ENCODE assay signal across 13 mouse cellular contexts in genomic region chr17:26532476-26533045, GRCm38 (mm10). TPM values are rescaled to one million over a fixed set of nuclear protein-coding genes. Genes with fewer than 3 reads are reported as not detected.
DNase-seq lines count a peak whose midpoint lies in the region; ATAC-seq lines count a peak whose summit lies in the region.
"Had no signal": no experiment of that assay in that cellular context is flagged by ENCODE, and none has a peak within 500 bp of the region (broad histone marks: within the 10 kb centered on the region; RNA-seq: fewer than 3 reads in every experiment).

No protein-coding gene starts in this region.

- 72% methylated on average over 4 of the region's 4 CpGs for WGBS in forebrain, embryonic 10.5 days
- WGBS in forebrain, embryonic 16.5 days: 65% methylated on average over 4 of the region's 4 CpGs
- WGBS in liver, embryonic 16.5 days (ENCODE audit: insufficient replicate concordance): 23% methylated on average over 4 of the region's 4 CpGs

- no peak overlapping the region for H3K9ac ChIP-seq in forebrain, embryonic 16.5 days (replicated peaks; ENCODE audit: low read depth, low read length)
- no peak overlapping the region for H3K9ac ChIP-seq in liver, embryonic 16.5 days (ENCODE audit: low read depth, low read length)
- H3K9ac ChIP-seq: forebrain, embryonic 12.5 days; heart, embryonic 13.5 days; neural tube, embryonic 13.5 days had no signal

- H3K27ac ChIP-seq in forebrain, embryonic 10.5 days: 0 out of 2 replicates have a peak overlapping the region, but pooled peaks have one; percentile 15
- H3K27ac ChIP-seq in forebrain, embryonic 16.5 days (ENCODE audit: low read length): no peak overlapping the region
- peak overlapping the region; percentile 46 for H3K27ac ChIP-seq in liver, embryonic 16.5 days (ENCODE audit: low read length)
- H3K27ac ChIP-seq: forebrain, embryonic 12.5 days; heart, embryonic 13.5 days; neural tube, embryonic 13.5 days had no signal

- H3K4me2 ChIP-seq in forebrain, embryonic 16.5 days (ENCODE audit: low read length): no peak overlapping the region
- H3K4me2 ChIP-seq in liver, embryonic 16.5 days (ENCODE audit: low read depth, low read length): no peak overlapping the region
- H3K4me2 ChIP-seq: forebrain, embryonic 12.5 days; heart, embryonic 13.5 days; neural tube, embryonic 13.5 days had no signal

- no peak for ATAC-seq in forebrain, embryonic 16.5 days
- no peak for ATAC-seq in liver, embryonic 16.5 days (ENCODE audit: low read depth)

- H3K36me3 ChIP-seq in forebrain, embryonic 10.5 days (replicated peaks): no peaks in the 10 kb centered on the region
- no peaks in the 10 kb centered on the region for H3K36me3 ChIP-seq in forebrain, embryonic 16.5 days (ENCODE audit: control insufficient read depth, insufficient read depth)
- H3K36me3 ChIP-seq in liver, embryonic 16.5 days (ENCODE audit: control insufficient read depth, insufficient read depth): no peaks in the 10 kb centered on the region
- H3K36me3 ChIP-seq: forebrain, embryonic 12.5 days; heart, embryonic 13.5 days; neural tube, embryonic 13.5 days had no signal

- no peaks in the 10 kb centered on the region for H3K9me3 ChIP-seq in forebrain, embryonic 10.5 days
- H3K9me3 ChIP-seq in forebrain, embryonic 16.5 days (ENCODE audit: control insufficient read depth, low read length): no peaks in the 10 kb centered on the region
- no peaks in the 10 kb centered on the region for H3K9me3 ChIP-seq in liver, embryonic 16.5 days (replicated peaks; ENCODE audit: control insufficient read depth, low read length)
- H3K9me3 ChIP-seq: forebrain, embryonic 12.5 days; heart, embryonic 13.5 days; neural tube, embryonic 13.5 days had no signal

- no peaks in the 10 kb centered on the region for H3K27me3 ChIP-seq in forebrain, embryonic 10.5 days (ENCODE audit: poor library complexity, severe bottlenecking)
- no peaks in the 10 kb centered on the region for H3K27me3 ChIP-seq in forebrain, embryonic 16.5 days (replicated peaks; ENCODE audit: control insufficient read depth, insufficient read depth, low read length)
- no peaks in the 10 kb centered on the region for H3K27me3 ChIP-seq in liver, embryonic 16.5 days (ENCODE audit: control insufficient read depth, insufficient read depth, low read depth, low read length)
- H3K27me3 ChIP-seq: heart, embryonic 13.5 days; neural tube, embryonic 13.5 days had no signal

- DNase-seq in forebrain, embryonic 10.5 days (ENCODE audit: extremely low spot score, low spot score): no peak
- peak; percentile 34 to 43 for DNase-seq in spleen, adult 18-20 months
- no peak for DNase-seq in spleen, adult 12 weeks (ENCODE audit: low spot score)
- no peak for DNase-seq in frontal cortex, postnatal 14 days (ENCODE audit: low spot score in 2 of 2)
- DNase-seq in cerebellum, adult 8-10 months: no peak
- DNase-seq in layer of hippocampus, postnatal 14 days (ENCODE audit: low spot score in 2 of 2): no peak
- DNase-seq: embryo, embryonic 11 days; kidney, adult 2 months had no signal

- no peak overlapping the region for H3K4me3 ChIP-seq in forebrain, embryonic 10.5 days
- no peak overlapping the region for H3K4me3 ChIP-seq in forebrain, embryonic 16.5 days (replicated peaks; ENCODE audit: low read length)
- H3K4me3 ChIP-seq in liver, embryonic 16.5 days (ENCODE audit: low read depth, low read length): no peak overlapping the region
- H3K4me3 ChIP-seq: forebrain, embryonic 12.5 days; heart, embryonic 13.5 days; neural tube, embryonic 13.5 days had no signal

- H3K4me1 ChIP-seq in forebrain, embryonic 10.5 days: peaks cover 12% of the 10 kb centered on the region; the same call in 1 of the 2 replicates
- H3K4me1 ChIP-seq in forebrain, embryonic 16.5 days (replicated peaks; ENCODE audit: control insufficient read depth, insufficient read depth, low read length): no peaks in the 10 kb centered on the region
- H3K4me1 ChIP-seq in liver, embryonic 16.5 days (ENCODE audit: control insufficient read depth, low read depth, low read length): peaks cover 27% of the 10 kb centered on the region
- H3K4me1 ChIP-seq: forebrain, embryonic 12.5 days had no signal

RNA-seq across cellular contexts. Expression of gene Ergic1, which starts 28.7 kb away (rescaled TPM):
- 116 and 127 TPM in 2 replicates for polyA plus RNA-seq in forebrain, embryonic 10.5 days (2016; fragmentation: Nextera tagmentation; extraction: Ambion mirVana)
- 102 and 113 TPM in 2 replicates for polyA plus RNA-seq in forebrain, embryonic 16.5 days (2015; fragmentation: Nextera tagmentation; extraction: Ambion mirVana)
- 36.0 and 39.0 TPM in 2 replicates for polyA plus RNA-seq in liver, embryonic 16.5 days (2015; fragmentation: Nextera tagmentation; extraction: Ambion mirVana)
- total RNA-seq in layer of hippocampus, postnatal 14 days (2021): 100 to 1,000 TPM; 132 to 144 TPM

RNA-seq across cellular contexts. Expression of gene Dusp1, which starts 29.4 kb away (rescaled TPM):
- polyA plus RNA-seq in forebrain, embryonic 10.5 days (2016; fragmentation: Nextera tagmentation; extraction: Ambion mirVana): 22.0 and 24.4 TPM in 2 replicates
- polyA plus RNA-seq in forebrain, embryonic 16.5 days (2015; fragmentation: Nextera tagmentation; extraction: Ambion mirVana): 44.1 and 47.8 TPM in 2 replicates
- 22.7 and 25.9 TPM in 2 replicates for polyA plus RNA-seq in liver, embryonic 16.5 days (2015; fragmentation: Nextera tagmentation; extraction: Ambion mirVana)
- total RNA-seq in layer of hippocampus, postnatal 14 days (2021): 10 to 100 TPM; 20.3 to 24.3 TPM

Comparison
In these comparisons a context has a peak if more than half of its experiments do, and no peak if none do; other contexts are left out.
1. DNase-seq: peak in spleen, adult 18-20 months (2 of 2); none in forebrain, embryonic 10.5 days (single experiment), spleen, adult 12 weeks (single experiment), frontal cortex, postnatal 14 days (0 of 2), cerebellum, adult 8-10 months (single experiment) and layer of hippocampus, postnatal 14 days (0 of 2).